Mouse (Mus musculus) neural tube, embryonic 11.5 days (tissue): ENCODE measurements around the gene Fam187a. TPM values are rescaled to one million over a fixed set of nuclear protein-coding genes. Genes with fewer than 3 reads are reported as not detected.

Source experiments
- ATAC-seq: fragments of 200-750 bp; cut with Nextera tagmentation; 2 replicates; pipeline ENCODE4 v1.8.0; 2017; ENCODE audit warnings: moderate number of reproducible peaks, mild to moderate bottlenecking, moderate TSS enrichment, moderate library complexity; ENCODE audit not compliant: insufficient read depth, low FRiP score, low TSS enrichment
- DNase-seq: peaks from one replicate; pipeline ENCODE4 v3.0.0-alpha.2; 2015; ENCODE audit warnings: low spot score
- H3K27ac ChIP-seq: fragments of 300-500 bp; sonication (generic); 2 replicates; pipeline ENCODE4 v1.5.1; 2014; ENCODE audit warnings: low read depth, mild to moderate bottlenecking, low read length
- H3K27me3 ChIP-seq: fragments of 300-500 bp; sonication (generic); 2 replicates; pipeline ENCODE4 v1.6.1; 2014; ENCODE audit warnings: mild to moderate bottlenecking, low read length, mixed read lengths; ENCODE audit not compliant: control insufficient read depth, insufficient read depth
- H3K36me3 ChIP-seq: fragments of 300-500 bp; sonication (generic); 2 replicates; pipeline ENCODE4 v1.6.1; 2014; ENCODE audit warnings: mild to moderate bottlenecking, low read length, moderate library complexity, mixed read lengths; ENCODE audit not compliant: control insufficient read depth, insufficient read depth
- H3K4me1 ChIP-seq: fragments of 300-500 bp; sonication (generic); 2 replicates; pipeline ENCODE4 v1.6.1; 2014; ENCODE audit warnings: low read length, mixed read lengths; ENCODE audit not compliant: control insufficient read depth, insufficient read depth
- H3K4me2 ChIP-seq: fragments of 300-500 bp; sonication (generic); 2 replicates; pipeline ENCODE4 v1.6.1; 2014; ENCODE audit warnings: low read depth, mild to moderate bottlenecking, moderate library complexity
- H3K4me3 ChIP-seq: fragments of 300-500 bp; sonication (generic); 2 replicates; pipeline ENCODE4 v1.5.1; 2014; ENCODE audit warnings: low read depth, low read length
- H3K9ac ChIP-seq: fragments of 300-500 bp; sonication (generic); 2 replicates; pipeline ENCODE4 v1.6.1; 2014; ENCODE audit warnings: mild to moderate bottlenecking, low read length
- H3K9me3 ChIP-seq: fragments of 300-500 bp; sonication (generic); 2 replicates; pipeline ENCODE4 v1.6.1; 2016; ENCODE audit warnings: low read length; ENCODE audit not compliant: control insufficient read depth
- WGBS: fragments of 180-500 bp; shearing (Covaris S2); extraction: QIAGEN DNeasy Blood & Tissue Kit; methylation state at CpG from one replicate; pipeline ENCODE4 v1.1.7; 2014; 5-methylcytosine and 5-hydroxymethylcytosine counted together
- polyA plus RNA-seq: library from polyadenylated mRNA; unstranded; fragments of >200 nt; fragmentation: Nextera tagmentation; extraction: Ambion mirVana; gene quantifications from 2 replicates; pipeline ENCODE4 v1.2.1, GENCODE M21; 2014

The Fam187a gene
- polyA plus RNA-seq: not detected in 2 replicates

- 54% methylated on average over 10 of the region's 10 CpGs for WGBS
- DNase-seq: no peak
- peaks cover 7% of the 10 kb centered on the region for H3K4me1 ChIP-seq
Observed at GRCm38 (mm10) chr11:102884616-102885219, at the start of gene Fam187a. Fam187a (plus strand) TSS chr11:102885169.

DNA sequence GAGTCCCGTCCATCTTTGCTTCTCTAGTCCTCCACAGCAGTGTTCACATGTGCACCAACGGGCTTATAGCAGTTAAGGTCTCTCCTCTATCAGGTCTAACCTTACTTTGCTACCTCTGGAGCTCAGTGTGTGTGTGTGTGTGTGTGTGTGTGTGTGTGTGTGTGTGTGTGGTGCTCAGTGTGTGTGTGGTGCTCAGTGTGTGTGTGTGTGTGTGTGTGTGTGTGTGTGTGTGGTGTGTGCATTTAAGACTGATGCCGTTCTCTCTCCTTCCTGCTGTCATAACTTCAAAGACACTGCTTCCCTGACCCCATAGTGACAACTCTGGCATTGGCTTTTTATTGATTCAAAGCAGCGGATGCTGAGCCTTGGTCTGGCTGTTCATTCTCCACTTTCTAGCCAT is 49.4 kb upstream of the Fam187a start, which contains the start of gene Higd1b:
Higd1b (plus strand) TSS at position 301 of the 400 bp plus-strand sequence.
- no peak within 1 kb of the TSS for H3K9ac ChIP-seq
- peaks cover 20% of the 10 kb centered on the region for H3K36me3 ChIP-seq
- ATAC-seq (no peak), DNase-seq (no peak)
- no peaks in the 10 kb centered on the region for H3K4me1 ChIP-seq
- no peak within 1 kb of the TSS for H3K4me2 ChIP-seq
- H3K27ac ChIP-seq: no peak within 1 kb of the TSS
- H3K4me3 ChIP-seq: no peak within 1 kb of the TSS
- no peaks in the 10 kb centered on the region for H3K9me3 ChIP-seq
- no peaks in the 10 kb centered on the region for H3K27me3 ChIP-seq
- WGBS: 83% methylated on average over 4 of the region's 4 CpGs

More at GRCm38 (mm10) chr11:102884616-102885219, at the start of gene Fam187a:
- no peak within 1 kb of the TSS for H3K4me3 ChIP-seq
- no peak within 1 kb of the TSS for H3K9ac ChIP-seq
- H3K9me3 ChIP-seq: no peaks in the 10 kb centered on the region
- peaks cover 2% of the 10 kb centered on the region; the same call in 1 of the 2 replicates for H3K27me3 ChIP-seq
- H3K27ac ChIP-seq: no peak within 1 kb of the TSS
- H3K4me2 ChIP-seq: no peak within 1 kb of the TSS
- ATAC-seq: no peak
- H3K36me3 ChIP-seq: no peaks in the 10 kb centered on the region

DNA sequence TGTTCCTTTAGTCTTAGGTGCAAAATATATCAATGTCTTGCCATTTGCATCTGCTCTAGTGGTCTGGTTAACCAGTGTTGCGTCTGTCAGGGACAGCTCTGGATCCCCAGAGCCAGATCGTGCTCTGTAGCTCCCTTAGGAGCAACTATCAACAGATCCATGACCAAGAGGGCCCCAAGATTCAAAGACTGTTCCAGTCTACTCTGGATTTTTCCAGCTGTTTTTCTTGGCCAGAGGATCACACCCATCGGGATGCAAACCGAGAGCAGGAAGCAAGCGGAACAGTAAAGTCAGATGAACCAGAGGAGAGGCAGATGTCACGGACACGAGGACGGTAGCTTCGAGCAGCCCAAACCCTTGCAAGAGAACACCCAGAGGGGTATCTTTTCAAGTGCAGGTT is 48.8 kb upstream of the Fam187a start:
- ATAC-seq: no peak
- no peak overlapping the region for H3K4me2 ChIP-seq
- no peak overlapping the region for H3K9ac ChIP-seq
- H3K27ac ChIP-seq: no peak overlapping the region
- no peaks in the 10 kb centered on the region for H3K27me3 ChIP-seq
- 89% methylated on average over 9 of the region's 9 CpGs for WGBS
- H3K4me1 ChIP-seq: no peaks in the 10 kb centered on the region
- H3K9me3 ChIP-seq: no peaks in the 10 kb centered on the region
- H3K4me3 ChIP-seq: no peak overlapping the region
- no peak for DNase-seq
- peaks cover 24% of the 10 kb centered on the region for H3K36me3 ChIP-seq

- Histone ChIP-seq H3K4me1 (no peaks in the 10 kb centered on the region), H3K4me3 (no peak overlapping the region), H3K4me2 (no peak overlapping the region), H3K36me3 (peaks cover 28% of the 10 kb centered on the region), H3K27ac (no peak overlapping the region), H3K9ac (no peak overlapping the region), H3K9me3 (no peaks in the 10 kb centered on the region), H3K27me3 (no peaks in the 10 kb centered on the region)
- DNase-seq (no peak), ATAC-seq (no peak)
- WGBS: 95% methylated on average over 1 of the region's 1 CpGs
Observed at GRCm38 (mm10) chr11:102837385-102837784, 47.6 kb upstream of the Fam187a start.

DNA sequence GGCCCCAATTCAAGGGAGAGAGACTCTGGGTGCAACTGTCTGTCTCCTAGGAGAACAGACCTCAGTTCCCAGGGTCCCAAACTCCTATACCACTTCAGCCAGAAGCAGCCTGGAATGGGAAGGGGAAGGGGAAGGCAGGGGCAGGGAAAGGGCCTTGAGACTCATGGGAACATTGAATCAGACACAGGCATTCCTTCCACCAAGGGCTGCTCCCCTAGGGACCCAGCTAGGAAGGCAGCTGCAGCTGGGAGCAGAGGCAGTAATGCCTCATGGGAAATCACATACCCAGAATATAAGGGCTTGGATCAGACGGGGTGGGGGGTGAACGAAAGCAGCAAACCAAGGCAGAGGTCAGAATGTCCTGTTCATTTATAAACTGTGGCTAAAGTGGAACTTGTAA is 46.8 kb upstream of the Fam187a start:
- Histone ChIP-seq H3K4me3 (no peak overlapping the region), H3K36me3 (peaks cover 30% of the 10 kb centered on the region), H3K4me1 (no peaks in the 10 kb centered on the region), H3K4me2 (no peak overlapping the region), H3K27ac (no peak overlapping the region), H3K9me3 (no peaks in the 10 kb centered on the region), H3K9ac (no peak overlapping the region), H3K27me3 (no peaks in the 10 kb centered on the region)
- ATAC-seq: no peak
- 96% methylated on average over 2 of the region's 2 CpGs for WGBS
- no peak for DNase-seq

DNA sequence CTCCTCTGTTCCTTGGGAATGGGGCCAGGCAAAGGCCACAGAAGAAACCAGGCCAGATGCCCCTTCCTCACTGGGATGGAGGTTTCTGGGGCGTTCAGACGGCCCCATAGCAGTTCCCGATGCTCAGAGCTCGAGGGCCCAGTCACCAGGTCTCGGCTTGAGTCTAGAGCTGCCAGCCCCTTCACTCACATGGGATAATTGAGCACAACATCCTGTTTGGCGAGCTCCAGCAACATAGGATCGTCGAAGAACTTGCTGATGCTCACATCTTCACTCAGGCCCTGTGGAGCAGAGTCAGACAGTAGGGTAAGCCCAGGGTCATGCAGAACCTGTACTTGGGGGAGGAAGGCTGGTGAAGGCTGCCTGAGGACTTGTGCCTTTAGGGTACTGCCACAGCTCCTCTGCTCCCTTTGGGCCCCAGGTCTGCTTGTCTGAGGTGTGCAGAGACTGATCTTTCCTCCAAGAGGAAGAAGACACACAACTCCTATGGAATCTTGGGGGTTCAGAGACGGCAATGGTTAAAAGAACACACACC is 46.3 kb upstream of the Fam187a start:
- no peak overlapping the region for H3K4me3 ChIP-seq
- H3K36me3 ChIP-seq: peaks cover 33% of the 10 kb centered on the region
- H3K27ac ChIP-seq: no peak overlapping the region
- ATAC-seq (no peak), DNase-seq (no peak)
- 86% methylated on average over 9 of the region's 9 CpGs for WGBS
- H3K9me3 ChIP-seq: no peaks in the 10 kb centered on the region
- H3K9ac ChIP-seq: no peak overlapping the region
- no peaks in the 10 kb centered on the region for H3K4me1 ChIP-seq
- no peaks in the 10 kb centered on the region for H3K27me3 ChIP-seq
- no peak overlapping the region for H3K4me2 ChIP-seq

- no peak overlapping the region for H3K27ac ChIP-seq
- H3K4me2 ChIP-seq: no peak overlapping the region
- 77% methylated on average over 10 of the region's 10 CpGs for WGBS
- H3K9ac ChIP-seq: no peak overlapping the region
- no peak overlapping the region for H3K4me3 ChIP-seq
- DNase-seq (peak; percentile 4), ATAC-seq (no peak)
- no peaks in the 10 kb centered on the region for H3K27me3 ChIP-seq
- H3K9me3 ChIP-seq: no peaks in the 10 kb centered on the region
- H3K36me3 ChIP-seq: peaks cover 39% of the 10 kb centered on the region
- H3K4me1 ChIP-seq: no peaks in the 10 kb centered on the region
Observed at GRCm38 (mm10) chr11:102845926-102846325, 39.0 kb upstream of the Fam187a start.

DNA sequence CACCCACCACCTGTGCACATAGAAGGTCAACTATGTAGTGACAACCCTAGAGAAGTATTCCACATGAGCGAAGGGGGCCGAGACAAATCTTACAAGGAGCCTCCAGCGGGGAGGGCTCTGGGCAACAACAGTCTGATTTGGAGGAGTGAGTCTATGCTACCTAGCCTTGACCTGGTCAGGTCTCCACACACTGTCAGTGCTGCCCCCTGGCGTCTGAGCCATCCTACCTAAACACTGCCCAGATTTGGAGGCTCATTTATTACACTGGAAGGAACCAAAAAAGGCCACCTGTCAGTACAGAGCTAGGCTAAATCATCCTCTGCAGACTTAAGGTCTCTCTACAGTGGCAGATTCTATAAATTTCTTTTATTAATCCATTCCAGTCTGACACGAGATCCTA is 33.1 kb upstream of the Fam187a start:
- Histone ChIP-seq H3K4me2 (no peak overlapping the region), H3K9me3 (no peaks in the 10 kb centered on the region), H3K36me3 (peaks cover 25% of the 10 kb centered on the region), H3K4me3 (no peak overlapping the region), H3K27me3 (no peaks in the 10 kb centered on the region), H3K9ac (no peak overlapping the region), H3K27ac (no peak overlapping the region), H3K4me1 (no peaks in the 10 kb centered on the region)
- WGBS: 72% methylated on average over 5 of the region's 5 CpGs
- DNase-seq (peak; percentile 52), ATAC-seq (no peak)

DNA sequence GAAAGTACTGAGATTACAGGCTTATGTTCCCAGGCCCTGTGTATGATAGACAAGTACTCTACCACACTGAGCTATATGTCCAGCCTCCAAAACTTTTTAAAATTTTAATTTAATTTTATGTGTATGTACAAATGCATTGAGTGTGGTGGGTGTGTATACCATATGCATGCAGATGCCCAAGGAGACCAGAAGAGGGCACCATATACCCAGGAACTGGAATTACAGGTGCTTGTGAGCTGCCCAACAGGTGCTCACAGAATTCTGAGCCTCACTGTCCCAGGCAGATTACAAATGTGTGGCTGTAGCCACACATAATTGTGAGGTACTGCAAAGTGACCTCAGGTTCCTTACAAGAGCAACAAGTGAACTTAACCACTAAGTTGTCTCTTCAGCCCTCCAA is 31.2 kb upstream of the Fam187a start:
- no peak overlapping the region for H3K27ac ChIP-seq
- H3K4me2 ChIP-seq: no peak overlapping the region
- DNase-seq (no peak), ATAC-seq (no peak)
- no peak overlapping the region for H3K9ac ChIP-seq
- H3K36me3 ChIP-seq: peaks cover 30% of the 10 kb centered on the region
- no peaks in the 10 kb centered on the region for H3K9me3 ChIP-seq
- no peaks in the 10 kb centered on the region for H3K4me1 ChIP-seq
- H3K27me3 ChIP-seq: no peaks in the 10 kb centered on the region
- no peak overlapping the region for H3K4me3 ChIP-seq
